Mouse (Mus musculus): Measurements from ENCODE around the gene Mmp14.

Mmp14 gene

GRCm38 (mm10) chr14:54413877-54414700, 17.3 kb upstream of the Mmp14 start:
- DNase-seq = peak; percentile 81

GRCm38 (mm10) chr14:54415241-54416020, 16.0 kb upstream of the Mmp14 start:
- DNase-seq = no peak

- DNase-seq = no peak
These were observed 15.1 kb upstream of the Mmp14 start for GRCm38 (mm10) chr14:54416229-54416775.

GRCm38 (mm10) chr14:54416830-54417229, 14.6 kb upstream of the Mmp14 start:
- DNase-seq = no peak

- DNase-seq = peak in 1 of 2 experiments; percentile 61
These were observed 13.8 kb upstream of the Mmp14 start, which contains the start of gene Slc7a7 for GRCm38 (mm10) chr14:54417623-54418081. Gene Slc7a7 (minus strand): TSS chr14:54417780.

GRCm38 (mm10) chr14:54421014-54421413, 10.4 kb upstream of the Mmp14 start:
- no peak for DNase-seq

- DNase-seq = no peak
These were observed 8.0 kb upstream of the Mmp14 start for GRCm38 (mm10) chr14:54423406-54423805.

- DNase-seq = no peak
These were observed 6.8 kb upstream of the Mmp14 start for GRCm38 (mm10) chr14:54424634-54425033.

- no peak for DNase-seq
These were observed 5.9 kb upstream of the Mmp14 start for GRCm38 (mm10) chr14:54425540-54425939.

GRCm38 (mm10) chr14:54426003-54426688, 5.3 kb upstream of the Mmp14 start:
- DNase-seq = no peak

GRCm38 (mm10) chr14:54426689-54427398, 4.6 kb upstream of the Mmp14 start, which contains the start of gene Mrpl52:
Gene Mrpl52 (plus strand): TSS chr14:54426909.
- DNase-seq = peak; percentile 95 to 97

- DNase-seq = no peak
These were observed 3.7 kb upstream of the Mmp14 start for GRCm38 (mm10) chr14:54427696-54428095.

GRCm38 (mm10) chr14:54428421-54428820, 3.0 kb upstream of the Mmp14 start:
- no peak for DNase-seq

GRCm38 (mm10) chr14:54429332-54430093, 1.9 kb upstream of the Mmp14 start:
- DNase-seq = no peak

- no peak for DNase-seq
These were observed 836 bp upstream of the Mmp14 start for GRCm38 (mm10) chr14:54430406-54431145.

GRCm38 (mm10) chr14:54432078-54432836, 845 bp downstream of the Mmp14 start:
- DNase-seq = peak in 1 of 2 experiments; percentile 62

GRCm38 (mm10) chr14:54432837-54433830, 1.7 kb downstream of the Mmp14 start:
- DNase-seq = no peak

GRCm38 (mm10) chr14:54433941-54434531, 2.6 kb downstream of the Mmp14 start:
- no peak for DNase-seq
